Mouse (Mus musculus): ENCODE results near the gene Lyrm2.

DNA sequence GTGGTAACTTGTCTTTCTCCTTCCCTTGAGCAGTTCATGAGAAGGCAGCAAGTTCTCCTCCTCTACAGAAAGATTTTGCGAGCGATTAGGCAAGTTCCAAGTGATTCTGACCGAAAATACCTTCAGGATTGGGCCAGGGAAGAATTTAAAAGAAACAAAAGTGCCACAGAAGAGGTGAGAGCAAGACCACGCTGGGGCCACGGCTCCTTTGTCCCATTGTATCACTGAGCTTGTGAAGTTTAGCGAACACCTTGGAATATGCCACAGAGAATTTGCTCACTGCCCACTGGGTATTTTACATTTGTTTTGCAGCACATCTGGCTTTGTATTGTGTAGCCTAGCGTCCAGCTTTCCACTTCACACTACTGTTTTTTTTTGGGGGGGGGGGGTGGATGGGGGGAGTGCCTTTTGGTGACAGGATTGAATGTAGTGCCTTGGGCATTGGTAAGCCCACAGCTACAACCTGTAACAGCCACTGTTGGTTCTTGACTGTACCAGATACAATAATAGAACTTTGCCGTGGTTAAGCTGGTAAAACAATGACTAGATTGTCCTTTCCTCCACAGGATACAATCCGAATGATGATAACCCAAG, 621 bp downstream of the Lyrm2 start:
- TF ChIP-seq CTCF (IDR thresholded peaks at IDR 0.05; ENCODE audit: control insufficient read depth, insufficient read depth, insufficient replicate concordance, low read depth, low read length) (no peak), POLR2A (IDR thresholded peaks at IDR 0.05; ENCODE audit: control insufficient read depth, low read depth, low read length) (no peak)

Data from testis, adult 2 months (tissue).